Mouse (Mus musculus) urinary bladder, adult 2 months (tissue): ENCODE data around the gene Zfp61. TPM values are rescaled to one million over a fixed set of nuclear protein-coding genes. Genes with fewer than 3 reads are reported as not detected.

Experiments used
- DNase-seq: peaks from one replicate; pipeline ENCODE4 v3.0.0; 2022; ENCODE audit warnings: low spot score
- polyA plus RNA-seq: library from polyadenylated mRNA; depleted of rRNA; stranded (reverse); fragments of >200 nt; gene quantifications from 2 replicates; pipeline ENCODE4 v1.2.3, GENCODE M21; 2012; rRNA removed

The Zfp61 gene
- polyA plus RNA-seq, 1 experiment, result 16.1 TPM

DNA sequence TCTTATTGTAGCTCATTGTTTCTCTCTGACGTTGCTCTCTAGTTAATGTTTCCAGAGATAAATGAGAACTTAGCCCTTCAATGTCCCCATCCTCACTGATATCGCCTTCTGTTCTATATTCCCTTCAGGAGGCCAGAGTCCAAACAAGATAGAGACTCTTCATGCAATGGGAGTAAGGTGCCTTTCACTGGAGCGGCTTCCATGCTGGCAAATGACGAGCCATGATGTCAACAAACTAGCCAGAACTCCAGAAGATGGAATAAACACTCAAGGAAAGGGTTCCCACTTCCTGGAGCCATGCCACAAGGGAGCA is 41.1 kb downstream of the Zfp61 start:
- DNase-seq, result no peak

- DNase-seq, result no peak
Measured at GRCm38 (mm10) chr7:24259306-24259999, 41.6 kb downstream of the Zfp61 start.

DNA sequence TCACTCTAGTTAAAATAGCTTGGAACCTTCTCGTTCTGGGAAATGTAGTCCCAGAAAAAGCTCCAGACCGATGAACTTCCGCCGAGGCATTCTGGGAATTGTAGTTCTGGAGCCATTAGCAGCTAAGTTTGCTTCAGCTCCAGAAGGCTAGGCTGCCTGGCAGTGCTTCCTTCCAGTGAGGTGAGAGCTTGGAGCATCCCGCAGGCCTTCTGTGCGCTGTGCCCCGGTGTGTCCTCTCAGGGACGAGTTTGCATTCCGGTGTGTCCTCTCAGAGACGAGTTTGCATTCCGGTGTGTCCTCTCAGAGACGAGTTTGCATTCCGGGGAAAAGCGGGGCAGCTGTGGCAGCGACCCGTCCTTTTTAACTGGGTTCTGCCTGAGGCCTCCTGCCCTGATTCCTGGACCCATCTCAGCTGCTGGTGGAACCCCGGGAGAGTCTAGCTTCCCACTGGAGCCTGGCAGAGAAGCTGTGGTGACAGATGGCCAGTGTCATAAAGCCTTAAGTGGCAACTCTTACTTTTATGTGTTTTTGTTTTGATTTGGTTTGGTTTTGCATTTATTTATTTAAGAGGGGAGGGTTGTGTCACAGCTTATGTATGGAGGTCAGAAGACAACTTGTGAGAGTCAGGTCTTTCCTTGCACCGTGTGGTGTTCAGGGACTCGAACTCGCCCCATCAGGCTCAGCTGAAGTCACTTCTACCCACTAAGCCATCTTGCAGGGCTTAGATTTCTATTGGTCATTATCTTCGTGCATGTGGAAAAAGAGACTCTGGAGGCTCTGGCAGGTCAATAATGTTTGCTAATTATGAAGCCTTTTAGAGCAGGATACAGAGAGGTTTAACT is 46.2 kb downstream of the Zfp61 start, which contains the start of gene Zfp108:
Zfp108 (plus strand) TSS at position 162 of the 842 bp plus-strand sequence.
- peak; percentile 50 for DNase-seq

DNA sequence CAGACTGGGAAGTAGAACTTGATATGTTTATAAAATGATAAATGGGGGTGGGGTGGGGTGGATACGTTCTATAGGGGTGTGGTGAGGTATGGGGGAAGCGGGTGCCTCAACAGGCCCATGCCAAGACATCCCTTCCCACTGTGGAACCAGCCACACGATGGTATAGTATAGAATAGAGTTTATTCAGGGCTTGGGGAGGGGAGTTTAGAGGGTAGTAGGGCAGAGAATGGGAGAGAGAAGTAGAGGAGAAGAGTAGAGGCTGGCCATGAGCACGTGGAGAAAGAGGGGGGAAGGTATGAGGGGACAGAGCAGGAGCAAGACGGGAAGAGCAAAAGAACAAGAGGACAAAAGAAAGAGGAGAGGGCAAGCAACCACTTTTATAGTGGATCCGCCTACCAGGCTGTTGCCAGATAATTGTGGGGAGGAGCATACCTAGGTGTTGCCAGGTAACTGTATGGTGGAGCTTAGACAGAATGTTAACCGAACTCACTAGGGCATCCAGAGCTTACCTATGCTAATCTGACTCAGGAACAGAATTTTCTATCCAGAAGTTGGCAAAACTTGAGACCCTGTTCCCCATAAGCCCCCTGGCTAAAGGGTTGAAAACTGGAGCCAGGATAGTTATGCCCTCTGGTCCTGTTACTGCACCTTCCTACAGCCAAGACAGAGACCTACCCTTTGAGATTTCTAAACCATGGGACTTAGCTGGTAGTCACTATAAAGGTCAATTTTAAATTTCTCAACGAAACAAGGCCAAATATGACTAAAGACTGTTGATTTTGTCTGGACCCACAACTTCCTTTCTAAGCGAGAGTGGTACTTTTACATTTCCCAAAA is 47.0 kb downstream of the Zfp61 start:
- DNase-seq, result no peak

Other genes with a start within 250 kb of the Zfp61 start
- not detected in 2 replicates for gene Vmn1r183, start 248.0 kb downstream of the Zfp61 start, polyA plus RNA-seq
- gene Zfp180, start 219.3 kb downstream of the Zfp61 start, polyA plus RNA-seq, result 17.2 and 19.1 TPM in 2 replicates
- gene Zfp112, start 188.9 kb downstream of the Zfp61 start, polyA plus RNA-seq, result 4.6 and 5.1 TPM in 2 replicates
- gene Zfp235, start 167.1 kb downstream of the Zfp61 start, polyA plus RNA-seq, result 10.6 and 12.9 TPM in 2 replicates
- gene Zfp114, start 126.2 kb downstream of the Zfp61 start, polyA plus RNA-seq, result 1.1 TPM in 2 replicates
- gene Zfp111, start 89.8 kb downstream of the Zfp61 start, polyA plus RNA-seq, result 4.6 and 5.5 TPM in 2 replicates
- 4.1 and 4.2 TPM in 2 replicates for gene Zfp109, start 63.7 kb downstream of the Zfp61 start, polyA plus RNA-seq
- gene Zfp108, start 46.4 kb downstream of the Zfp61 start, polyA plus RNA-seq, result 3.1 TPM in 2 replicates
- 6.0 and 6.4 TPM in 2 replicates for gene Zfp93, start 30.8 kb downstream of the Zfp61 start, polyA plus RNA-seq
- gene Zfp94, start 15.4 kb upstream of the Zfp61 start, polyA plus RNA-seq, result 10.5 and 11.0 TPM in 2 replicates
- 0.19 TPM in 2 replicates for gene Tescl, start 32.7 kb upstream of the Zfp61 start, polyA plus RNA-seq
- not detected in 2 replicates for gene Lypd5, start 48.0 kb upstream of the Zfp61 start, polyA plus RNA-seq
- 47.4 and 50.6 TPM in 2 replicates for gene Kcnn4, start 69.0 kb upstream of the Zfp61 start, polyA plus RNA-seq
- gene Smg9, start 98.4 kb upstream of the Zfp61 start, polyA plus RNA-seq, result 37.6 and 37.7 TPM in 2 replicates
- 0.03 TPM in 1 of 2 replicates, not detected in the other for gene Irgc1, start 151.1 kb upstream of the Zfp61 start, polyA plus RNA-seq
- 18.8 and 28.9 TPM in 2 replicates for gene Plaur, start 161.3 kb upstream of the Zfp61 start, polyA plus RNA-seq
- 10.0 and 19.2 TPM in 2 replicates for gene Cadm4, start 180.8 kb upstream of the Zfp61 start, polyA plus RNA-seq
- gene Zfp428, start 205.8 kb upstream of the Zfp61 start, polyA plus RNA-seq, result 10.0 and 10.7 TPM in 2 replicates
- gene AC161166.1, start 211.2 kb upstream of the Zfp61 start, polyA plus RNA-seq, result not detected in 2 replicates
- gene Irgq, start 229.5 kb upstream of the Zfp61 start, polyA plus RNA-seq, result 10.8 and 12.4 TPM in 2 replicates
- gene Pinlyp, start 244.9 kb upstream of the Zfp61 start, polyA plus RNA-seq, result 0.10 and 0.21 TPM in 2 replicates
- 32.5 and 33.5 TPM in 2 replicates for gene Xrcc1, start 245.1 kb upstream of the Zfp61 start, polyA plus RNA-seq